Mouse (Mus musculus): Measurements from ENCODE around the gene L3mbtl1.

The L3mbtl1 gene

DNA sequence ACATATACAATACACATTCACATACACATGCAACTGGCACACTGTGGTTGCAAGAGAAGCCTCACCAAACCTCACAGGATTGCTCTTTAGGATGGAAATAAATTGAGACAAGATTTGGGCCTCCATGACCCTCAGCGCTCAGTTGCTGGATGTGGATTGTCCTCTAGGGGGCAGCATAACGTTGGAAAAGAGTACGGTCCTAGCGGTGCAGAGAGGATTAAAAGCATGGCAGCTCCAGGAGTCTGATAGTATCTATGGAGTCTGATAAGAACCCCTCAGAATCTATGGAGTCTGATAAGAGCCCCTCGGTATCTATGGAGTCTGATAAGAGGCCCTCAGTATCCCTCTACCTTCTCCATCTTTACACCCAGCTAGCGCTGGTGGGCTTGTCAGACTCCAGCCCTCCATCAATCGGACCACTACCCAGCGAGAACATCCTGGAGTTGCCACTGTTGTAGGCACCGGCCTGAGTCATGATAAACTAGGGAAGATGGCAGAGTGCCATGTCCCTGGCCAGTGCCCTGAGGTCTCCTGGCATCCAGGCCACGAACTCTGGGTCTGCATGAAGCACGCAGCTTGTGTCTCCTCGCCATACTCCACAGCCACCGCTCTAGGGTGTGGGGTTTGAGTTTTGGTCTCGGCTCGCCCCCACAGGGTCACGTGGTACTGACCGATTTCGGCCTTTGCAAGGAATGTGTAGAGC is 55.4 kb downstream of the L3mbtl1 start:
- DNase-seq = peak; percentile 83

DNA sequence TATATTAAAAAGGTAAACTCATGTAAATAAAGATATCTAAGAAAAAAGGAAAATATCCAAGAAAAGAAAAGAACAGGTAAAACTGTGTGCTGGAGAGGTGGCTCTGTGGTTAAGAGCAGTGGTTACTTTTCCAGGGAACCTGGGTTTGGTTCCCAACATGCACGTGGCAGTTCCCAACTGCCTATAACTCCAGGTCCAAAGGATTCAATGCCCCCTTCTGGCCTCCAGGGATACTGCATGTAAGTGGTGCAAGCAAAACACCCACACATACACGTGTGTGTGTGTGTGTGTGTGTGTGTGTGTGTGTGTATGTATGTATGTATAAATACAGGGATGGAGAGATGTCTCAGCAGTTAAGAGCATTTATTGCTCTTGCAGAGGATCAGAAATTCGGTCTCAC is 56.5 kb downstream of the L3mbtl1 start:
- peak; percentile 72 for DNase-seq

DNA sequence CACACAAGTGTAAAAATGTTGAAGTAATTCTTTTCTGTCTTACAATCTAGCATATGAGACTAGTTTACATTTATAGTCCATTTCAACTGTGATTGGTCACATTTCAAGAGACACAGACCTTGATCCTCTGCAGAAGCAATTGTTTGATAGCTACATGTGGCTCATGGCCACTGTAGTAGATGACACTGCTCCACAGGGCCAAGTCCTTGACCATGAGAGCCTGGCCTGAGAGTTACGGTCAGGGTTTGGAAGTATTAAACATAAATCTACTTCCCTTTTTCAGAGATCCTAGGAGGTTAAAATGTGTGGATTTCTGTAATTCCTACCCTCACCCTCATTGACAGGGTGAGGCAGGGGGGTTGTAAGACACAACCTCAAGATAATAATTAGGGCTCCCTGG is 57.8 kb downstream of the L3mbtl1 start:
- DNase-seq = no peak

GRCm38 (mm10) chr2:163007299-163007698 is 64.0 kb downstream of the L3mbtl1 start:
- peak; percentile 48 for DNase-seq

GRCm38 (mm10) chr2:163016916-163017743 is 73.9 kb downstream of the L3mbtl1 start, which contains the start of gene Ift52:
TSS of gene Ift52 (plus strand) at chr2:163017354.
- DNase-seq = peak; percentile 92
